Mouse (Mus musculus) retina, postnatal 7 days (tissue): ENCODE results near the gene Mark2.
A peak's percentile ranks its signal among the peaks of the same experiment; 100 is the strongest.

Source experiments
- DNase-seq: peaks from one replicate; pipeline ENCODE4 v3.0.0-alpha.2; 2012; ENCODE audit warnings: low read depth, low spot score

Mark2 gene

DNA sequence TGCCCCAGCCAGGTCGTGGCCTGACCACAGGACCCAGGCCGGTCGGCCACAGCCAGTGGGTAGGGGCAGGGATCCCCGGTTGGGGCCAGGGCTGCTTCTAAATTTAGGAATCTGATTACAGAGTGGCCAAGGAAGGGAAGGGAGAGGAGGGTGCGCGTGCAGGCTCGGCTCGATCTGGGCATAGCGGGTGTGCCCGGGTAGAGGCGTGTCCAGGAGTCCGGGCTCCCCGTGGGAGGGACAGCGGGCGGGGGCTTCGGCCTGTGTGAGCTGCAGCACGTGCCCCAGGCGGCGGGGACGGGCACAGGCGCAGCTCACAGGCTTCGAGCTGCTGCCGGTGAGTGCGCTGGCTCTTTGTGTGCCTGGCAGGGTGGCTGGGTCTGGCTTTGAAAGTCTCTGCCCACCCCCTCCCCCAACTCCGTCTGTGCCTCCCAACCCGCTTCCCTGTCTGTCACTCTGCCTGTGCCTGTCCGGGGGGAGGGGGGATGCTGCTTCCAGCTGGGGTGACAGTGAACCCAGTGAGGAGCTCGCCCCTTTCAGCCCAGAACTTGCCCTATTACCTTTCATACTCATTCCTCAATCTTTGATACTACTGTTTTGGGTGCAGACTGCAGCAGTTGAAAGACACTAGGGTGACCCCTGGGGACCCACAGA, 74.4 kb downstream of the Mark2 start, which contains the start of gene Rcor2:
TSS of gene Rcor2 (plus strand) at position 235 of the 651 bp plus-strand sequence.
- no peak for DNase-seq

DNA sequence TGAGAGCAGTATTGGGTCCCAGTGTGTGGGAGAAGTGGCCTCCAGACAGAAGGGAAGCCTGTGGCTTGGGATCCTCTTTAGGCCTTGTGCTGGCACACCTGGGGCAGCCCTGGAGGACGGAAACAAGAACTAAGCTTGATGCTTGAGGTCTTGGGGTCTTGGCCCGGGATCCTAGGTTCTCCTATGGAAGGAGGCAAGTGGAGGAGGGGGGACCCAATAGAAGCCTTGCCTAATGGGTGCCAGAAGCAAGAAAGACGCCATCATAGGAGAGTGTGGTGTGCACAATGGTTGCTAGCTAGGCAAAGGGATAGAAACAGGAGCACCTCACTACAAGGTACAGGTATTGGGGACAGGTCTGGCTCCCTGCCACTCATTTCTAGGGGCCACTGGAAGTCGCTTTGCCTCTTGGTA, 75.2 kb downstream of the Mark2 start:
- no peak for DNase-seq

DNA sequence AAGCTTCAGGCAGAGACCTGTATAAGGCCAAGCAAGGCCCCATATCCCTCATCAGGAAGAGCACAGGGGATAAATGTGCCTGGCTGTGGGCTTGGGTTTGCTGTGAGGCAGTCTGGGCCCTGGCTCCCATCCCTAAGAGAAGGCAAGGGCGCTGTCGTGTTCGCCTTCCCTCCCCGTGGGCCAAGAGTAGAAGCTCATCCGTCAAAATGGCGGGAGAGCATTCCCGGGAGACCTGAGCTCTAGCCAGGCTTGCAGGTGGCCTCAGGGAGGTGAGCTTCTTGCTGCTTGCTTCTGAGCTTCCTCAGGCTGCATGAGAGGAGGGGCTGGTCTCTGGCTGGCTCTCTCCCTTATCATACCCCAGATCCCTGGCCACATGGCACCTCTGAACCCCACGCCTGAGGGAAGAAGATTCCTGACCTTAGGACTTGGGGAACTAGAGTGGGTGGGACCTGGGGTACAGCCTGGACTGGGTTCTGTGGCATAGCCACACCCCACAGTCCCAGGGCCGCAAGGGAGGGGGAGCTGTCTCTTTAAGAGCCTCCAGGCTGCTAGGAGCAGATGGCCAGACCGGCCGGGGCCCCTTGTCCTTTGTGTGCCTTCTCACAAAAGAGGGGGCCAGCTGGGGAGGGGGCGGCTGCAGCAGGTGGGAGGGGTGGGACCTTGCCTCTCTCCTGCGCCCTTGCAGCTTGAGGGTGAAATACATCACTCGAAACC, 76.0 kb downstream of the Mark2 start:
- DNase-seq = no peak

DNA sequence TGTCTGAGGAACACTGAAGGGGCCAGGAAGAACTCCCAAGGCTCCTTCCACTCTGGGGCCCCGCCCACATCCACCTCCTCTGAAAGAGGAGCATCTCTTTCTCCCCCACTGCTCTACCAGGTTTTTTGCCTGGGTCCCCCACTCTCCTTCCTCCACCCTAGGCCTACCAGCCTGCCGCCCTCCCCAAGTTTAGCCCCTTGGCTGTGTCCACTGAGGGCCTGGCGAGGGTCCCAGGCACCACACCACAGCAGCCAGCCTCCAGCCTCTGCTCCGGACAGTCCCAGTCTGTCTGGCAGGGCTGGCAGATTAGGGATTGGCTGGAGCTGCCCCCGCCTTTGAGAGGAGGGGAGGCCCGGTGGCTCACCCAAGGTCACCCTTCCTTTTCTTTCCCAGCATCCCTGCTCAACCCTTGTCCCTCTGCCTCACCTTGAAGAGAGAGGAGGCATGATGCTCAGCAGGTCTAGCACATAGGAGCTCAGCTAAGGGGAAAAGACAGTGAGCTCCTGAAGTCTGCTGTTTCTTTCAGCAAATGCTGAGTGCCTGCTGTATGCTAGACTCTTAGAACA, 76.8 kb downstream of the Mark2 start:
- no peak for DNase-seq

DNA sequence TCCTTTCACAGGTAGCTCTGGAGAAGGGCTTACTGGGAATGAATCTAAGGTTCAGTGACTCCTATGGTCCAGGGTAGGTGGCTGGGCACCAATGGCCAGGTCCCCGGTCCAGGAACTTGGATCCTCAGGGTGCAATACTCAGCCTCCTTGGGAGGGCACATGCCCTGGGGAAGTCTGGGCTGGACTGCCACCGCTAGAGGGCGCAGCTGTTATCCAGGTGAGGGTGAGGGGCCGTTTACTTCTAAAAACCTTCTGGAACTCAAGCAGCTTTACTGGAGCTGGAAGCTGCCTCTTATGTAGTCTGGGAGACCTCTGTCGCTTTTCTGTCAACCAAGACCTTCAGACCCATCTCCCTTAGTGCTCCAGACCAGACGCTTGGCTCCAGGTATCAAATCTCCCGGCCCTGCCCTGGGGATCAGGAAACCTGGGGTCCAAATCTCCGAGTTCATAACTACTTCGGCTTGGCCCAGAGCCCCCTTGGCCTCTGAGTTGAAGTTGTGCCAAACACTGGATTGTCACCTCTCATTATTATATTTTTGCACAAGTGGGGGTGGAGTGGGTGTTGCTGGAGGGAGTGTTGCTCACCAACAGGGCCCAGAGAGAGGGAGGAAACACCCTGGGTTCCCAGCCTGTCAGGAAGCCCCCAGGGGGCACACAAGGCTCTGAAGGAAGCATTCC, 77.4 kb downstream of the Mark2 start:
- no peak for DNase-seq

DNA sequence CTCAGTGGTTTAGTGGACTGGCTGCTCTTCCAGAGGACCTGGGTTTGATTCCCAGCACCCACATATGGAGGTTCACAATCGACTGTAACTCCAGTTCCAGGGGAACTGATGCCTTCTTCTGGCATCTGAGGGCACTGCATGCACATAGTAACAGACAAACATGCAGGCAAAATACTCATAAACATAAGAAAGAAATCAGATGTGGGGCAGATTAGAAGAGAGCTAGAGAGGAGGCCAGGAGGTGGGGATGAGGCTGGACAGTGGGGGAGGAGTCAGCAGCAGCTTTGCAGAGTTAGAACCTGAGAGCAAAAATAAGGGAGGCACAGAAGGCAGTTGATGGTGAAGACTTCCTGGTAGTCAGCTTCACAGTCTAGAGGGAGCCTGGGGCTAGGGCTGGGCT, 79.1 kb downstream of the Mark2 start:
- DNase-seq = no peak

DNA sequence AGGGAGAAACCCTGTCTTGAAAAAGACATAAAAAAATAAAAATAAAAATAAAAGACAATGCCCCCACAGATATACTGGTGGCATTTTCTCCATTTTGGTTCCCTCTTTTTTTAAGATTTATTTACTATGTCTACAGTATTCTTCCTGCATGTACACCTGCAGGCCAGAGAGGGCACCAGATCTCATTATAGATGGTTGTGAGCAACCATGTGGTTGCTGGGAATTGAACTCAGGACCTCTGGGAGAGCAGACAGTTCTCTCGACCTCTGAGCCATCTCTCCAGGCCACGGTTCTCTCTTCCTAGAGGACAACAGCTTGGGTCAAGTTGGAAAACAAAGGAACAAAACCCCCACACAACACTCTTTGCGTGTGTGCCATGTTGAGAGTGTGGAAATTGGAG, 79.7 kb downstream of the Mark2 start:
- no peak for DNase-seq

DNA sequence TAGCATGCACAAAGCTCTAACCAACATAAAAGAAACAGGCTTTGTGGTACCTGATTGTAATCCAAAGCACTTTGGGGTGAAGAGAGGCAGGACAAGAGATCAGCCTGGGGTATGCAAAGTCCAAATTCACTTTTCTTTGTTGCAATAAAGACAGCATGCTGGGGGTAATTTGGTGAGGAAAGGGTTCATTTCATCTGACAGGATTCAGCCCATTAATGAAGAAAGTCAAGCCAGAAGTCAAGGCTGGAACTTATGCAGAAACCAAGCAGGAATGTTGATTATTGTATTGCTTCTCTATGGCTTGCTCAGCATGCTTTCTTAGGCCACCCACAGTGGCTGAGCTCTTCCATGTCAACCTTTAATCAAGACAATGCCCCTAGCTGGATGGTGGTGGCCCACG, 80.2 kb downstream of the Mark2 start:
- DNase-seq = no peak

DNA sequence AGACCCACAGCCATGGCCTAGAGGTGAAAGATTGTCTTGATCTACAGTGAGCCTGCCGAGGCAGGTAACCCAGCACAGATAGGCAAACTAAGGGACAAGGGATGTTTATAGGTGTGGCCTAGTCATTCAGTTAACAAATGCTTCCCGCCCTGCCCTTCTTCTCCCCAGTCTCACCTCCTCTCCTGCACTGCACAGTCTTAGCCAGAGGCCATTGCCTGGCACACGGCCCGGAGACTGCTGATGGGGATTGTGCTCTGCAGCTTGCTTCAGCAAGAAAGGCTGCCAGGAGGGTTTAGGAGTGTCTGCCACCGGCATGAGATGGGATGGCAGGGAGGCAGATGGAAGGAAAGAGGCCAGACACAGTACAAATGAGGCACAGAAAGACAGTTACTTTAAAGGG, 83.8 kb downstream of the Mark2 start:
- no peak for DNase-seq

DNA sequence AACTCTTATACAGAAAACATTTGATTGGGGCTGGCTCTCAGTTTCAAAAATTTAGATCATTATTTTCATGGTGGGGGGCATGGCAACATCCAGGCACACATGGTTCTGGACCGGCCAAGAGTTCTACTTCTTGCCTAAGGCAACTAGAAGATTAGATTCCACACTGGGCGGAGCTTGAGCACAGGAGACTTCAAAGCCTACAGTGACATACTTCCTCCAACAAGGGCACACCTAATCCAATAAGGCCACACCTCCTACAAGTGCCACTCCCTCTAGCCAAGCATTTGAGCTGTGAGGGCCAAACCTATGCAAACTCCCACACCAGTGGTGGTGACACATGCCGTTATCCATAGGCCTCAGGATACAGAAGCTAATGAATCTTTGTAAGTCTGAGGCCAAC, 95.6 kb downstream of the Mark2 start:
- DNase-seq = no peak

DNA sequence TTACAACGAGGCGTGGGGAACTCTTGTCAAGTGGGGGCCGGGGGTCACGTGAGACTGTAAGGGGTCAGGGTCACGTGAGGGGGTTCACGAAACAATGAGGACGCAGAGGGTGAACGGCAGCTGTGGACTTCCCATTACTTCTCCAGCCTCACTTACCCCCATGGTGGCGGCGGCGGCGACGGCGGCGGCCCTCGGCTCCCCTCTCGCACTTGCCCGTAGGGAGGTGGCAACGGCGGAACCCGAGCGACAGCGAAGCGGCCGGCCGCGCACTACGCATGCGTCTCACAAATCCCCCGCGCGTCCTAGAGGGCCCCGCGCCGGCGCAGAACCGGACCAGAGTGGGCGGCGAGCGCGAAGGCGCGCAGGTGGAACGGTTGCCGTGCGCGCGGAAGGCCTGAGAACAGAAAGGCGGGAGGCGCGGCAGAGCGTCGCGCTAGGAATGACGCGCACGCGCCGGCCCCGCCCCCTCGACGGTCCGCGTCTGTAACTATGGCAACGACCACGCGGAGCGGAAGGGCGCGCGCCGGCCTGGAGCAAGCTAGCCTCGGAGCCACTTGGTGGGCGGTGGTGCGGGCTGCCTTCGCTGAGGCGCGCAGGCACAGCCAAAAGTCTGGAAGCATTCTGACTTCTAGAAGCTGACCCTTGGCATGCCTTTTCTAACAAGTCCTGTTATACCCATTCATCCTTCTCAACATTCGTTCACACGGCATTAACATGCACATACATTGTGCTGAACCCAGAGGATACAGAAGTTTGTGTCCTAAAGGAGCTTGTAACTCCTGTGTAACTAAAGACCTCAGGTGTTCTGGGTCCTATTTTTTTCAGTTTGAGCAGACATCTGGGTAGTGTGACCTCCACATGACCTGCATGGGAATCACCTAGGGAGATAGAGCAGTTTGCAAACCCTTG, 100.6 kb downstream of the Mark2 start, which contains the start of gene Naa40:
TSS of gene Naa40 (minus strand) at position 402 of the 909 bp plus-strand sequence.
- peak; percentile 95 for DNase-seq

DNA sequence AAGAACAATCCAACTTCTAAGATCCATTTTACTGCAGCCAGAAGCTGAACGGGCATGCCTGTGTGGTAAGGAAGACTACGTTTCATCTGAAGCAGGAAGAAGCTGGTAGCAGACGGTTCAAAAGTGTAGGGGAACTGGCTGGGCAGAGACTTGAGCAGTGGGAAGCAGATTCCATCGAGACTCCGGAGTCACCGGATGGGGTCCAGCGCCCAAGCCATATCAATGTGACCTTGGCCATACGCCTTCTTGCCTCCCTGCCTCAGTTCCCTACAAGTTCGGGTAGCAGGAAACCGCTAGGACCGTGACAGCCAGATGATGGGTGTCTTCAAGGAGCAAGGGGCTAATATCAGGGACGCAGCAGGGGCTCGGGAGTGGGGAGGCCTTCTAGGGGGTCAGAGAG, 101.4 kb downstream of the Mark2 start:
- no peak for DNase-seq

DNA sequence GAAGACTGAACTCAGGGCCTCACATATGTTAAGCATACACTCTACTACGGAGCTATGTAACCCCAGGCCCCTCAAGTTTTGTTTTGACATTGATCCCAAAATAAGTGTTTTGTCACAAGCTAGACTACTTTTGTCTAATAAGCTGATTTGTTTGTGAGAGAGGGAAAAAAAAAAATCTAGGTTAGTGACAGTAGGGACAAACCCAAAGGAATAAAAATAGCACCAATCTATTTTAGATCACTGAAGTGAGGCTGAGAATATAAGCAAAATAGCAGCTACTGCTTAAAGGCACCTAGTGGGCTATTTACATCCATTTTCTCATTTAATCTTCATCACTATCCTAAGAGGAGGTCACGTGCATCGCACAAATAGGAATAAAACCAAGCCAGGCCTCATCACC, 102.1 kb downstream of the Mark2 start:
- no peak for DNase-seq

DNA sequence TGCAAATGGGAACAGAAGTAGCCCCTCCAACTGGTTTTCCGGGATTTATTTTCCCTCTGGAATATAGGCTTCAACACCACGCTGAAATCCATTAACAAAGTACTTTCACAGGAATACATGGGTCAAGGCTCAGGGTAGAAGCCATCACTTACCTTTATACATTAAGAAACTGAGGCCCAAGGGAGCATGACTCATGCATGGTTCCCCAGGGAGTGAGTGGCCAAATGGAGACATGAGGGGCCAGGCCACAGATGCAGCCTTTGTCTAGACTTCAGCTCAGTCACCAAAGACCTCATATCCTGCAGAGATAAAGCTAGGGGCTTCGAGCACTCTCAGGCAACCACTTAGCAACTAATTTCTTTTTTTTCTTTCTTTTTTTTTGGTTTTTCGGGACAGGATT, 104.9 kb downstream of the Mark2 start:
- no peak for DNase-seq

DNA sequence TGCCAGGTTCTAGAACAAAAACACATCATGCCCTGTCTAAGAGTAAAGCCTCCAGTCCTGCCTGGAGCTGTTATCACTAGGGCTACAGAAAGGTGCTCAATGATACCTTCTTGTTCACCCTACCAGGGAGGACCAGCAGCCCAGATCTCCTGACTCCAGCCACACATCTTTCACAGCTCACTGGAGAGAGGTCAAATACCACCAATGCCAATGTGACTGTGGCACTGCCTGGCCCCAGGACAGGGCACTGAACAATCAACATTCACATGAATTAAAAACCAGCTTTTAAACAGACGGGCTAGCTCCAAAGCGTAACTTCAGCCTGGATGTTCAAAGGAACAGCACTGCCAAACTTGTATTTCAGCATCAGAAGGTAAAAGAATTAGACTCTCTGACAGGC, 105.6 kb downstream of the Mark2 start:
- DNase-seq = no peak

DNA sequence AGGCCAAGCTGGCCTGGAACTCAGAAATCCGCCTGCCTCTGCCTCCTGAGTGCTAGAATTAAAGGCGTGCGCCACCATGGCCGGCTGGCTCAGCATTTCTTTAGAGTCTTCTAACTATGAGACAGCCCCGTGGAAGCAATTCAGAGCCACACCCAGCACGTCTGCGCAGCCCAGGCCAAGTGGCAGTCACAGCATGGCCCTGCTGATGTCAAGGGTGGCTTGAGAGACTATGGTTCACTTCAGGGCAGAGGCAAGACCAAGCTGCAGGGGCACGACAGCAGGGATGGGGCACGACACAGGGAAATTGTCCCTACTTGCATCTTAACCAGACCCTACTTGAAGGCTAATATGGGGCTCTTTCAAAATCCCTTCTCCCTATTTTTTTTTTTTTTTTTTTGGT, 106.2 kb downstream of the Mark2 start:
- no peak for DNase-seq

DNA sequence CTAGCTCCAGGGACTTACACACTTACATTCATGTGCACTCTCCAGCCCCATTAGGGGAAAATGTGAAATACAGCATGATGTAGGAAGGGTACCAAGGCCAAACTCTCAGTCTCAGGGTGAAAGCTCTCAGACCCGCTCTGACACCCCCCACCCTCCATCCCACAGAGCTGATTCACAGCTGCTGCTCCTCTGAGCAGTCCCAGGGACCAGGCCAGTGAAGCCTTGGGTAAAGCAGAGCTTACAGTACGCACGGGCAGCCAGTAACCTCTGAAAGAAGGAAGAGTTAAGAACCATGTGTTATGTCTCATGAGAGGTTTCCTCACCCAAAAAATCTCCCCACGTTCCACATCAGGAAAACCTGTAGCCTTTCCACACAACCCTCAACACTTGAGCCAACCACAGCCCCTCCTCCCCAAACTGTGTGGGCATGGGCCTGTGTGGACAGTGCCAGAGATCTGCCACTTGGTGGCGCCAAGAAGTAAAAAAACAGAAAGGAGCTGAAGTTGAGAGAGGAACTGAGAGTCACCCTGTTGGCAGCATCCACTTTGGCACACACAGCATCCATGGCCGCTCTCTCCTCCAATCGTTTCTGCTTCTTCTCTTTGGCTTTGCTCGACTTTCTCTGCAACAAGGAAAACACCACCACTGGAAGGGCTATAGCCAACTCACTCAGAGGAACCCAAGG, 107.0 kb downstream of the Mark2 start:
- DNase-seq = peak; percentile 71

DNA sequence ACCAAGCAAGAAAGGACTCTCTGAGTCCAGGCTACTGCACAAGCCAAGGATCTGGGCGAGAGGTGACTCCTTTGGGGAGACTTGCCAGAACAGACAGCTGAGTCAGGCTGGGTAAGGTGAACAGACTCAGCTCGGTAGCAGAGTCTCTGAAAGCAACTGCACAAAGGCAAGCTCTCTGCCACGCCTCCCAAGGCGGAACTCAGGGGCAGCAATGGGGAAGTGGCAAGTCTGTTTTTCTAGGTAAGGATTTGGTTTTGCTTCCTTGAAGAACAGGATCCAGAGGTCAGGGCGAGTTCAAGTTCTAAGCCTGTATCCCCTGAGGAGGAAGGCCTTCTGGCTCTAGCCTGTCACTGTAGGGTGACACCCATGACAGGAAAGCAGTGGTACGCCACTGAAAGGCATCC, 115.1 kb downstream of the Mark2 start:
- no peak for DNase-seq
